Mouse (Mus musculus): Measurements from ENCODE around the gene Slit3. TPM values are rescaled to one million over a fixed set of nuclear protein-coding genes. Genes with fewer than 3 reads are reported as not detected.
A peak's percentile ranks its signal among the peaks of the same experiment; 100 is the strongest.

Slit3 gene
- total RNA-seq, 2 experiments from 2014 or later = 7.9 to 9.0 TPM

DNA sequence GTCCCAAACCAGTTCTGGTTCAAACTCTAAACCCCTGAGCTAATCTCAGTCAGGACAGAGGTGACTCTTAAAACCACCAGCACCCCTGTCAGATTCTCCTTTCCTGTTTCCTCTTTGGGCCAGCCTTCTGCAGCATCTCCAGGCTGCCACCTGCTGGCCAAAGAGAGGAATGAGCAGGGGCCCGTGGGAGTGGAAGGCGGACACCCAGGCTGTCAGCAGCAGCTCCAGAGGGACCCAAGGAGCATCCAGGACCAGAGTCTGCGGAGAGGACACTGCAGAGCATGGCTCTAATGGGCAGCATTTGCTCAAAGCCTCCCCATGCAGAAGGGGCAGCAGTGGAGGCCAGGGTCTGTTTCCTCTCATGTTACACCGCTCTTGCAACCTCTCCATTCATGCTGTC lies 330.6 kb downstream of the Slit3 start:
- DNase-seq (ENCODE audit: low spot score) = peak; percentile 54

DNA sequence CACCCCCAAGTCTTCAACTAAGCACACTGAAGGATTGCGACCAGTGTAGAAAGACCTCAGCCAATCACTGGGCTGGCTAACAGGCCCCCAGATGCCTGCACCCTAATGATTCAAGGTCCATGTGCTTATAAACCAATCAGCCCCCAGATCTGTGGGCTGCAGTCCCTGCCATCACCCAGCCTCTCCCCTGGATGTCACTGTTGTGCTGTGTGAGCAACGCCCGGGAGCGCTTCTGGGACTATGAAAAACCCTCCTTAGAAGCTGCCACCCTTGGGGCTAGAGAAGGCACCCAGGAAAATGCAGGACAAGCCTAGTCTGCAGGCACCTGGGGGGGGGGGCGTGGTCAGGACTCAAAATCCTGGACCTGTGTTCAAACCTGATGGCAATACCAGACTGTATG lies 331.4 kb downstream of the Slit3 start:
- DNase-seq (ENCODE audit: low spot score) = no peak

DNA sequence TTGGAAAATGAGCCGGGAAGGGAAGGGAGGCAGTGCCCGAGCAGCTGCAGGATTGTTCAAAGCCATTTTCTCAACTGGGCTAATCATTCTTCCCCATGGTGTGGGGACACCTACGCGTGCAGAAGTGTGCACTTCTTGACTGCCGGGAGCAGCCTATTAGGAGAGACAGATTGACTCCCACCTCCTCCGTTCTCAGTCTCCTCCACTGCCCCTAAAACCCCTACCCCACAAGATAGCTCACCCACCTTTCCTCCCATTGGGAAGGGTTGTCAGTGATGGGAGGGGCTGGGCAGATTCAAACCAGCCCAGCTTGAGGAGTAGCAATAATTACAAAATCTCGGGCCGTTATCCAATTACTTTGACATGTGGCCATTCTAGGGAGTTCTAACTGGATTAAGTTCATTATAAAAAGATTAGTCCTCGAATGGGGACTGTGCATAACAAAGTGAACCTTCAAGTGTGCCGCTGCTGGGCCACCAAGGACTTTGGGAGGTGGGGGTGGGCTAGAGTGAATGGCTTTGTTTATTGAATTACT lies 333.2 kb downstream of the Slit3 start:
- peak; percentile 14 for DNase-seq (ENCODE audit: low spot score)

DNA sequence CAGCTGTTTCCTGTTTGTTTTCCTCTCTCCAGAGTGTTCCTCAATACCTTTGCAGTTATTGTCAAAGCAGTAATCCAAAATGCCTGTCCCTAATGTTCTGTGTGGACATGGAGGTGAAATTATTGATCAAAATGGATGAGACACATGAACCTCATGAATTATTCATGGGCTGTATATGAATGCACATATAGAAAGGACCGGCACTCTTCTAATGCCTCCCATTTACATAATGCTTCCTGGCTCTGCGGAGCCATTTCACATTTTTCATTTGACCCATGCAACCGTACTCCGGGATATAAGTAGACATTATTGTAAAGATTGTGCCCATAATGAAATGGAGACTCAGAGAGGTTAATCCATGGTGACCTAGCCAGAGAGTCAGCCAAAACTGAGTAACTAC lies 333.8 kb downstream of the Slit3 start:
- DNase-seq (ENCODE audit: low spot score) = no peak

DNA sequence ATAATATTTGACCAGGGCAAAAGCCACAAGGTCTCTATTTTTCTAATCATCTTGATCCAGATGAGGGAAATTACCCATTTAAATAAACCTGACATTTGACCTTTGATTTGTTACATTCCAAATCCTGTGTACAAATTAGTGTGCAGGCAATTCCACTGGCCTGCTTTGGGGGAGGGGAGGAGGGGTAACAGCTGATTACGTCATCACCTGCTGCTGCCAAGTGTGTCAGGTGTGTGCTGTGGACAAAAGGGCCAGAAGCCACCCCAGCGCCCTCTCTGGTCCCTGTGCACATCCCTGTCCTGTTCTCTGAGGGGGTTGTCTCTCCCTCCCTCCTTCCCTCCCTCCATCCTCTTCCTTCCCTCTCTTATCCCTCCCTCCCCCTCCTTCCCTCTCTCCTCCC lies 337.0 kb downstream of the Slit3 start:
- DNase-seq (ENCODE audit: low spot score) = no peak

DNA sequence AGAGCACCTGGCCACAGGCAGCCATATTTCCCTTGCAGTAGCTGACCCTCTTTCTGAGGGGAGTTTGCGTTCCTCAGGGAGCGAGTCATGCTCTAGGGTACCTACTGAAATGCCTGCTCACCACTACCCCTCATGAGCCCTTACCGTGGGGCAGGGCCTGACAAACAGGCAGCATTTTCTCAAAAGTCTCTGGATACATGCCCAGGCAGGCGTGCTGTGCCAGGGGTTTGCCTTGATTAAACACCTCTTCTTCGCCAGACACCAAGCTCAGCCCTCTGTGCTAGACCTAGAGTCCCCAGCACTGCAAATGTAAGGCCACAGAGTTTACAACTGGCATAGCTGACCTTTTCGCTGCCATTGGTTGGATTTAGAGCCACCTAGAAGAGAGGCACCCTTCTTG lies 345.7 kb downstream of the Slit3 start:
- DNase-seq (ENCODE audit: low spot score) = no peak

DNA sequence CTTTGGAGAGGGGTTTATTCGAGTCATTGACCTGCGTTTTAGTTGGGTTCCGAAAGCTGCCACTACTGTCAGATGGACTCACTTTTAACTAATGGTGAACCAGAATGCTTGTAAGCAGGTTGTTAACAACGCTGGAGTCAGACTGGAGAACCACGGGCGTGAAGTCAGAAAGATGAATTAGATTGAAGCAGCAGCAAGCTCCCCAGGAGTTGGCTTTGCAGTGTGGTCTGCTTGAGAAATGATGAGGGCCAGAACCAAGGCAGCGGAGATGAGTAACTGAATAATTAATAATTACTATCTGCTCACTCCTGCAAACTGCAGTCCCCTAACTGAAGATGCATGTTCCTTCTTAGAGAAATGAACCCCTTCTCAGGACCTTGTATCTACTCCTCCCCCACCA lies 347.8 kb downstream of the Slit3 start:
- DNase-seq (ENCODE audit: low spot score) = no peak

DNA sequence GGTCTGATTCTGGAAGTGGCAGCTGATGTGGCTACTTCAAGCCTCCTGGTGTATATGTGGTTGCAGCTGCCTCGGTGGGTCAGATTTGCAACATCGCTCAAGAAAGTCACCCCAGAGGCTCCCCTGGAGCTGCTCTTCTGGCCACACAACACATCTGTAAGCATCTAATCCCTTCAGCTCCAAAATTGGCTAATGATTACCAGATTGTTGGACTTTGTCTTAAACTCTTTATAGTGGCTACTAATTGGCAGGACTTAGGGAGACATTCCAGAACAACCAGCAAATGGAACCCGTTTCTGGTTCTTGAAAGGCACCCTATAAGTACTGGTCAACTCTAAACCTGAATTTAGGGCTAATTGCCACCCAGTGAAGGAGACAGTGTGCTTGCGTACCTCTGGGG lies 348.9 kb downstream of the Slit3 start:
- no peak for DNase-seq (ENCODE audit: low spot score)

DNA sequence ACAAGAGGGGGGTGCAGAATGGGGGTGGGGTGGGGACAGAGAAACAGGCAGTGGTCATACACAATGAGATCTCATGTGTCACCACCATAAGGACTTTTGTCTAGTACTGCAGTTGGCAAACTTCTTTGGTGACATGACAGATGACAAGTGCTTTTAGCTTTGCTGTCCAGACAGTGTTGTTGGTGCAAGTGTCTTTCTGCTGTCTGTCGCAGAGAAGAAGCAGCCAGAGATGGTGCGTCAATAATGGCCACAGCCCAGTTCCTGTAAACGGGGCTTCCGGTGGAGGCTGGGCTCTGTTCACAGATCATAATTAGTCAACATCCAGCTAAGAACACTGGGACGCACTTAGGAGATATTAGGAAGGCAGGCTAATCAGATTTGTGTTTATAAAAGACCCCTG lies 349.8 kb downstream of the Slit3 start:
- DNase-seq (ENCODE audit: low spot score) = no peak

DNA sequence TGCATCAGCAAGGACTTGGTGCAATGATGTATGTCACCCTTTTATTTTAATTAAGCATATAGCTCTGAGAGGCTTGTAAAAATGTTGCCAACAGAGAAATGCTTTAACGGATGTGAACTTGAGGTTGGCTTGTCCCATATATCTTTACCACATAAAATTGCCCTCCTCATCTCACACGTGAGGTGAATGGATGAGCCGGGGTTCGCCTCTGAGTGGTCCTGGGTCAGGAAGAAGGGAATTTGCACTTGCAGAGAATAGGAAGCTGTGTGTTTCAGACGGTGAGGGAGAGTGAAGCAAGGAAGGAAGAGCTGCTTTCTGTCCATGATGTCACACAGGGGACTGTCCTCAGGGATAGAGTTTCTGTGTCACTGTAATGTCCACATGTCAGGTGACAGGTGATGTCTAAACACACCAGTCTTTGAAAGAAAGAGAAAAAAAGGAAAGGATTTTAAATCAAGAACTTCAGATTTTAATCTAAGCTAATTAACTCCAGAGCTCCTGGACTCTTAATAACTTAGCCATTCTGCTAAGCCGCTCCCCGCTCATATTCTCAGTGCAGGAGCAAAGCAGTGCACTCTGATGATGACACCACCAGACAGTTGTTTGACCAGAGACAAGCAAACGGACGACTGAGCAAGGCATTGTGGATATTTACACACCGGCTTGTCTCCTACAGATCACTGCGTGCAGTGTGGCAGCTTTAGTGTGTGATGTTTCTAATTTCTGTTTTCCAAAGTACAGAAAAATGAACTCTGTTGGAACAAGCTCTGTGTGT lies 352.0 kb downstream of the Slit3 start:
- DNase-seq (ENCODE audit: low spot score) = no peak

DNA sequence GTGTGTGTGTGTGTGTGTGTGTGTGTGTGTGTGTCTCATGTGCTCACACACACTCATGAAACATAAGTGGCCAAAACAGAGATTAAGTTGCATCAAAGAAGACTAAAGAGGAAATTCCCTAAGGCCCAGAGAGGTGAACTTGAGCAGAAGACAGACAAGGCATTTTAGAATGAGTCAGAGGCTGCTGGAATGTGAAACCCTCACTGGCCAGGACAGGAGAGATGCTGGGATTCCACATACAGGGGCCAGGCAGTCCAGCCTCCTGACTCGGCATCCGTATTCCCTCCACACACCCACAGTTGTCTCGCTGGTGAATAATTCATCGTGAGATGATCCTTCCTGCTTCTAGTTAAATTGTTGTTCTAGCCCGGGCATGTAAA lies 352.6 kb downstream of the Slit3 start:
- DNase-seq (ENCODE audit: low spot score) = no peak

DNA sequence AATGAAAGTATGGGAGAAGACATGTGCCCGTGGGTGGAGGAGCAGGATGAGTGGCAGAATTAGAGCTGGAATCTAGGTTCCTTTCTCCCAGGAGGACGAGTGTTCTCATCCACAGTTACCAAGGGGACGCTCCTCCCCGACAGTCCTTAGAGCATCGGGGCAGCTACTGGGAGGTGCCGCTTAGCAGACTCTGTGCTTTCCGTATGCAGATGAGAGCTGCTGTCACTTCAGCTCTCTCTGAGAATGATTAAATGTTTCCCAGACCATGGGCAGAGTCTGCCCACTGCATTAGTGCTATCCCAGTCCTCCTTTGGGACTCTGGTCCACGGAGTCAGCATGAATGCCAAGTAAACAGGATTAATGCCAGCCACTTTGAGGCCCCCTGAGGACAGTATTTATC lies 359.1 kb downstream of the Slit3 start:
- DNase-seq (ENCODE audit: low spot score) = no peak

DNA sequence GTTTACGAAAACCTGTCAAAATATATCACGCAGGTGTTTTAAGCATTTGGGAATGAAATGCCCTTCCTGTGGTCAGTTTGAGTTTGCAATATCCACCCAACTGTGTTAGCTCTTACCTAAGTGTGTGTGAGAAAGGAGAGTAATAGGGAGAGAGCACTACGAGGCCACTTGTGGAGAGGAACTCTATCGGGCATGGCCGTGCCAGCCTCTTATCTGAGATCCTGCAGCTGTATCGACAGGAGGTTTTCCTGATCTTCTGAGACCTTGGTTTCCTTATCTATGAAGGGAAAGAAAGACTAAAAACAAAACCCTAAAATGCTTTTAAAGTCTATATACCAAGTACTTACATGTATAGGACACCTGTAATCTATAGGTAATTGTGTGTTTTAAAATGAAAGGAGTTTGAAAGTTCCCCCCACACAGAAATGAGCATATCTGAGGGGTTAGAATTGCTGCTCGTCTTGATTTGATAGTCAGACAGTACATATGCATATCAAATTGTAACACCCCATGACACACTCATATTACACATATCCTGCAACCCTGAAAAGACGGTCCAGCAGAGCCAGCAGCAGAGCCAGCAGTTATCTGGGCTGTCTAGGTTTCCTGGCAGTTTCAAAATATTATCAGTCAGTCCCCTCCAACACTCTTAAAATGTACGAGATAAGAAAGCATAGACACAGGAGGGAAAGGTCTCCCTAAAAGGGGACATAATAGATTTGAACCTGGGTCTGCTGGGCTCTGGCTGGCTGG lies 360.8 kb downstream of the Slit3 start:
- DNase-seq (ENCODE audit: low spot score) = no peak

DNA sequence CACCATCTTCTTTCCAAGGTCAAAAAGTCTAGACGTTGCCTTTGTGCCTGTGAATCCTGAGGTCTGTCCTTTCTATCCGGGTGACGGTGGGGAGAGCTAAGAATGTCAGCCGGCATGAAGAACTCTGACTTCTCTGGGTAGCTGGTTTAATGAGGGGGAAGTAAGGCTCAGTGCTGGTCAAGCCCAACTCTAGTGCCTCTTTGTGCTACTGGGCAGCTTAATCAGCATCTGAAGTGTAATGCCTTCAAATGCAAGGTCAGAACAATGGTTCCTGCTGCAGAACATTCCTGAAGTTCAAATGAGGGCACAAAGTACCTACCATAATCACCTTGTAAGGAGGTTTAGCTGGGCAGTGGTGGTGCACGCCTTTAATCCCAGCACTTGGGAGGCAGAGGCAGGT lies 366.9 kb downstream of the Slit3 start:
- no peak for DNase-seq (ENCODE audit: low spot score)

DNA sequence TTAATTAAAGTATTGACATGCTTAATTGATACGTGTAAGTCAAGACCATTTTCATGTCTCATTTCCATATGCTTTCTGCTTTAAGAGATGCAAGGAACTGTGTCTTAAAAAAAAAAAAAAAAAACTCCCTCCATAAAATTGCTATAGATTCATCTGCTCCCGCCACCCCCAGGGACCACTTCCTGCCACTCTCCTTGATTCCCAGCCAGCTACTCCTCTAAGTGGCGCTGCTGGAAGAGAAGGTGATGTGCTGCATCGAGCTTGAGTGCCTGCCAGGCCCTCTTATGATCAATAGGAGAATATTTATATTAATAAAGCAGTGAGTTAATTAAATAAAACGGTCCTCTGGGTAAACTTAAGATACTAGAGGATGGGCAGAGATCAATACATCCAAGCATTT lies 370.7 kb downstream of the Slit3 start:
- no peak for DNase-seq (ENCODE audit: low spot score)

DNA sequence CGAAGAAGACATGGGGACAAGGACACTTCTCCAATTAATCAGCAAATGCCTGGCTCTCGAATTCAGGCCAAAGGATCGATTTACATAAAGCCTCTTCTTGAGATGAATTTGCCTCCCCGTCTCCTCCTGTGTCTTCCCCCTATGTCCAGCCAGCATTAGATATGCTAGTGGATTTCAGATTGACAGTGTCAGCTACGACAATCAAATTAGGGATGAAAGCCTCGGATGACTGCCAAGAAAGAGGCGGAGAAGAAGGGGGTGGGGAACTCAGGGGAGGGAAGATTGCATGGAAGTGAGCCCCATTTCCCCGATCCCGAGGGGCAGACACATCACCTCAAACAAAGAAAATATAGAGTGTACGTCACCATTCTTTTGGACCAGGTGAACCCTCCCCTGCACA lies 375.9 kb downstream of the Slit3 start:
- no peak for DNase-seq (ENCODE audit: low spot score)

DNA sequence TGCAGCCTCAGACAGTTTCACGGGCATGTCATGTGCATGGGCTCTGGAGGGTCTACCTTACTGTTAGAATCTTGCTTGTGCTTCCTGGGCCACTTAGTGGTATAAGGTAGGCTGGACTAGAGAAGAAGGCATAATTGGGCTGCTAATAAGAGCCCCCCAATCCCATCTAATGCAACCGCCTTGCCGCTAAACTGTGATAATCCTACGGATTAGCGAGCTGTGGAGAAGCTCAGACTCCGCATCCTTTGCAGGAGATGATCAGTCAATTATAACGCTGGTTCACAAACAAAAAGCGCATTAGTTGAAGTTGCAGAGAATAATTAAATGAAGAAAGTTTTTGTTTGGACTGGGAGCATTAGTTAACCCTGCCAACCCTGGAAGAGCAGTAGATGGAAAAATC lies 376.9 kb downstream of the Slit3 start:
- DNase-seq (ENCODE audit: low spot score) = no peak

DNA sequence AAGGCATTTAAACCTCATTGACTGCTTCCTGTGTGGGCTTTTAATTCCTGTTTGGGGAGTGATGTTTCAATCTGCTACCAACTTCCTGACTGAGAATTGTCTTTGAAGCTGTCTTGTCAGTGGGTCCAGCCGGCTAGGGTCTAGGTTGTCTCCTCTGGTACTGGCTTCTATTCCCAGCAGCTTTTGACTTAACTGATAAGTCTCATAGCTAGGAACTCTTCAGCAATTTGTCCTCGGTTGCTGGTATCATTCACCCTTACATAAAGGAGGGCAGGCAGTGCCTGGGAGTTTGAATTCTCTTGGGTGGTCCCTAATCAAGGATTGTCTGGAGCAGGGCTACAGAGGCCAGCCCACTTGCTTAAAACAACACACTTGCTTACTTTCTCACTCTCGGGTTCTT lies 381.1 kb downstream of the Slit3 start:
- no peak for DNase-seq (ENCODE audit: low spot score)

DNA sequence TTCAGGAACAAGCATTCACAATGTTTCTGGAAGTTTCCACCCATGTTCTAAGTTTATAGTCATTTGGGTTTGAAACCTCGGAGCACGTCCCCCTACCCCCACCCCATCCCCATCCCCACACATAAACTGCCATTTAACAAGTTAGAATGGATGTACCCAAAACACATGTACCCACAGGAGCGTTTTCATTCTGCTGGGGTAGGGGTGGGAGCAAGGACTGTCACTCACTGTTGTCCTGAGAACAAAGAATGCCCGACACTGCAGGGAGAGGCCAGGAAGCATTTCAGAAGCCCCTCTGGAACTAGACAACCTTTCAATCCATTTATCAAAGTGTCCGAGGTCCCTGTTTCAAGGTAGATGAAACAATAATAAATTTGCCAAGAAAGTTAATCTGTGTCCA lies 383.0 kb downstream of the Slit3 start:
- no peak for DNase-seq (ENCODE audit: low spot score)

DNA sequence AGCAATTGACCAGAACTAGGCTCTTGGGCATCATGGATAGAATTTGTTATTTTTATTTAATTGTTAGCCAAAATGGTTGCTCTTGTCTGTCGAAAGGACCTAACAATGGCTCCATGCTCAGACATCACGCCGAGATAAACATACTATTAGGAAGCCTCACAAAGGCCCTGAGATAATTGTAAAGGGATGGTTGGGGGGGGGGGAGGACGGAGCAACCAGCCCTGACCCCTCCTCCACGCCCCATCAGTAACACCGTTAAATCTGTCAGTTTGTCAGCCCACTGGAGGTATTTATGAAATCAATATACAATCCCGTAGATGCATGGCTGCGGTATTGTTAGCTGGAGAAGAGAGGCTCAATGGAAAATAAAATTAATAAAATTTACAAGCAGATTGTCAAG lies 383.9 kb downstream of the Slit3 start:
- no peak for DNase-seq (ENCODE audit: low spot score)

DNA sequence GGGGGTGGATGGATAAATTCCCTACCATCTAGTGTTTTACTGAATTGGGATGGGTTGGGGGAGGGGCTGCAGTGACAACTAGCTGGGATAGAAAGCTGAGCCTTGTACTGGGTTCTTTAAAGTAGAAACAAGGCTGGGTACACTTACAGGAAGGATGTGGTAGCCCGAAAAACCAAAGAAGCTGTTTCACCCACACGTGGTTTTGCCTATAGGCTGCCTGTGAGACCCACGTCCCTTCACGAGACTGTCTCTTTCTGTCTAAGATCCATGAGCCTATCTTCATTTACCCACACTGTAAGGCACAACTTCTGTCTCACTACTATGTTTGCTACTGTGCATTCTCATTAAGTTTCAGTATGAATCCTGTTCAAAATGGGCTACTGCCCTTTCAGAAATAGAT lies 384.3 kb downstream of the Slit3 start:
- DNase-seq (ENCODE audit: low spot score) = no peak

DNA sequence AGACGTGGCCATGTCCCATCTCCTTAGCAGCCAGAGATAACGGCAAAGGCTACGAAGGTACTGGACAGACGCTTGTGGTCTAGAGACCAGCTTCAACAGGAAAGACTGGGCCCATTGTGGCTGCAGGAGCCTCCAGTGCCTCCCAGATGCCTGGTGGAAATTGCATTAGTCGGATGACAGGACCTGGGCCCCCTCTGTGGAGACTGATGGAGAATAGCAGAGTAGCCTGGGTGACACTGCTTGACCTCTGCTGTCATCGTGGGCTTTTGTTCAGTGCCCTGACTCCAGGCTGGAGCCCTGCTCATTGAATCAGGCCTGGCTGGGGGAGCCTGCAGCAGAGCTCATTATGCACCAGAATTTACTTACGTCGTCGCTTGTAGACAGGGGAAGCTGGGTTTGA lies 384.8 kb downstream of the Slit3 start:
- no peak for DNase-seq (ENCODE audit: low spot score)

DNA sequence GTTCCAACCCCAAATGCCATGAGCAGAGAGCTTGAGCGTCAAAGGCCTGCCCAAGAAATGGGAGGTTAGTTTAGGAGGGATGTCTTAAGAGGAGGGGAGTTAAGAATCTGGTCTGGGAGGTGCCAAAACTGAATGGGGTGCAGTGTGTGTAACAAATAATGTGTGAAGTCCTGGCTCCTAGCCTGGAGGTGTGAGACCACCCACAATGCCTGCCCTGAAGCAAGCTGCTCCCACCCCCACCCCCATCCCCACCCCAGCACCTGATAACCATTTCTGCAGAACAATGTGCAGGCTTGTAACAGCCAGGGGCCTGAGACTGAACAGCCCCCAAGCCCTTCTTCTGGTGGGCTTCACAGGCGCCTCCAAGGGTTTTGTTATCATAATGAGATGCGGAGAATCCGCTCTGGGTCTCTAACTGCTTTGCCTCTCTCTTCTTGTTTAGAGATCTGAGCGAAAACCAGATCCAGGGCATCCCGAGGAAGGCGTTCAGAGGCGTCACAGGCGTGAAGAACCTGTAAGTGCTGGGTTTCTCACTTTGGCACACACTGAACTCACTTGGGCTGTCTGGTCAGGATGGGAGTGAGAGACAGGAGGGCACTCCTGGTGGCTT lies 386.9 kb downstream of the Slit3 start:
- no peak for DNase-seq (ENCODE audit: low spot score)

Measured in gastrocnemius, adult 18-20 months (tissue).